Mouse (Mus musculus) c-Kit-positive CD71-positive TER-119-negative erythroid progenitor cells, embryonic 14.5 days (primary cell): ENCODE results near the gene Atf5.
A peak's percentile ranks its signal among the peaks of the same experiment; 100 is the strongest.

Experiments
- DNase-seq: peaks from one replicate; pipeline ENCODE4 v3.0.0-alpha.2; 2013; ENCODE audit warnings: low read depth

Gene Atf5

DNA sequence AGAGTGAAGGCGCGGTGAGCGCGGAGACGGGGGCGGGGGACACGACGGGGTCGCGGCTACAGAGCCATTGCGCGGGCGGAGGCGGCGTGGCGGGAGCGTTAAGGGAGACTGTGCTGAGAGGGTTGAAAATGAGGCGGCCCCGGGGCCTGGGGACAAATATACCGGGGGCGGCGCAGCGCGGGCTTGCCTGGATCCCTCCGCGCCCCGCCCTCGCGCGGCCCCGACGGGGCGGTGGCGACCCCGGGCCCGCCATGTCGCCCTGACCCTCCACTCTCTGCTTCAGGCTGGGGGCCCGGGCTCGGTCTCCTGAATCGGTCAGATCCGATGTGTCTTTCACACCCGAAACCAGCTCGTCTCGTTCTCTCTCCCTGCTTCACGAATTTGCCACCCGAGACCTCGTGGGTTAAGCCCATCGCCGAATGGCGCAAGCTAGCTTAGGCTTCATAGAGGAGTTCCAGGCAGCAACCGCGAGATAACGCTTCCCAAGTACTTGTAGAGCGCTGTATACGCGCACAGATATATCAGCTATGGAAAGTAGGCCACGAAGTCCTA lies at the start of gene Atf5:
TSS of gene Atf5 (minus strand) at position 189 of the 552 bp plus-strand sequence.
- DNase-seq, result peak; percentile 56

- no peak for DNase-seq
Measured at GRCm38 (mm10) chr7:44864595-44865542, 48.4 kb upstream of the Atf5 start.

DNA sequence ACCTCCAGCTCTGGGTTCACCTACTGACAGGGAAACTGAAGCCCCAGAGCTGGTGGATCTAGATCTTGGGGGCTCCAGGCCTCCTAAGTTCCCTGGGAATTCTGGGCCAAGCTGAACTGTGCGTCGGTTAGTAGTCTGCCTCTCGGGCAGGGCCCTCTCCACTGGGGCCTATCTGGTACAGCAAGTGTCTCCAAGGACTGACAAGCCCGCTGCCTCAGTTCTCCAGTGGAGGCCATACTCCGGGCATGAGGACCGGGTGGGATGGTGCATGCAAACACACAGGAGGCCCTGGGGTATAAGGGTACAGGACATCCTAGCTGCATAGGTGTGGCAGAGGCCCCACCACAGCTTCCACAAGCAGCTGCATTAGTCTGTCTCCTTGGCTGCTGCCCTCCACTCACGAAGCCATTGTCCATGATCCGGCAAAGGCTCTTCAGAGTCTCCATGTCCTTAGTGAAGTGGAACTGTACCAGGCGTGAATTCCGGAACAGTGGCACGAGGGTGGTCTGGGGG lies 47.6 kb upstream of the Atf5 start:
- DNase-seq, result no peak

DNA sequence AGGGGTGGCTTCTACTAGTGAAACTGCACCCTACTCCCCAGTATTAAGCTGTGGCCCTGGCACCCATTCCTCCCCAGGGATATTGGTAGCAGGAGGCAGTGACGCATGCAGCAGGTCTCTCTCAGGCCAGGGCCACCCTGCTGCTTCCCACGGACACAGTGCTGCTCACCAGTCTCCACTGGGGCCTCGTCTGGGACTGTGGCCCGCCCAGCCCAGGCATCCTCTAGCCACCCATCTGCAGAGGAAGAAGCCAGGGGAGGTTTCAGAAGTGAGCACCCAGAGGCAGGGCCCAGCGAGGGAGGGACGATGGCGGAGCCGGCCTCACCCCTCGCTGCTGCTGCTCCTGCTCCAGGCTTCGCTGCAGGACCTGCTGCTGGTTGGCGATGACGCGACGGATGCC lies 46.8 kb upstream of the Atf5 start:
- no peak for DNase-seq

GRCm38 (mm10) chr7:44862434-44862833 lies 46.0 kb upstream of the Atf5 start:
- DNase-seq, result no peak

DNA sequence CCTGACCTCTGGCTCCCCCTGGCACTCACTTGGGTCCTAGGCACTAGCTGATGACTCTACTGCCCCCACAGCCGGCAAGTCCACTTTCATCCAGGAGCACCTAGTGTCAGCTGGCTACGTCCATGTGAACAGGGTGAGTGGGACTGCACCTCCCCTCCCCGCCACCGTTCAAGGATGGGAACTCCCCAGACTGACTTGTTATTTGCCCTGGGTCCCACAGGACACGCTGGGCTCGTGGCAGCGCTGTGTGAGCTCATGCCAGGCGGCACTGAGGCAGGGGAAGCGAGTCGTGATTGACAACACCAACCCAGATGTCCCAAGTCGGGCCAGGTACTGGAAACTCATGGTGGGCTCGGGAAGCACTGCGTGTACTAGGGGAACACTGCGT lies 45.0 kb upstream of the Atf5 start:
- DNase-seq, result no peak

GRCm38 (mm10) chr7:44860576-44861428 lies 44.3 kb upstream of the Atf5 start:
- no peak for DNase-seq

GRCm38 (mm10) chr7:44859896-44860295 lies 43.4 kb upstream of the Atf5 start:
- DNase-seq, result no peak

GRCm38 (mm10) chr7:44857905-44858304 lies 41.4 kb upstream of the Atf5 start:
- DNase-seq, result peak; percentile 74

- DNase-seq, result peak; percentile 81
Measured at GRCm38 (mm10) chr7:44857042-44857552, 40.6 kb upstream of the Atf5 start, which contains the start of gene Pnkp. Gene Pnkp, plus strand, starts transcription at chr7:44857139.

GRCm38 (mm10) chr7:44856265-44856916 lies 39.9 kb upstream of the Atf5 start:
- DNase-seq, result no peak

DNA sequence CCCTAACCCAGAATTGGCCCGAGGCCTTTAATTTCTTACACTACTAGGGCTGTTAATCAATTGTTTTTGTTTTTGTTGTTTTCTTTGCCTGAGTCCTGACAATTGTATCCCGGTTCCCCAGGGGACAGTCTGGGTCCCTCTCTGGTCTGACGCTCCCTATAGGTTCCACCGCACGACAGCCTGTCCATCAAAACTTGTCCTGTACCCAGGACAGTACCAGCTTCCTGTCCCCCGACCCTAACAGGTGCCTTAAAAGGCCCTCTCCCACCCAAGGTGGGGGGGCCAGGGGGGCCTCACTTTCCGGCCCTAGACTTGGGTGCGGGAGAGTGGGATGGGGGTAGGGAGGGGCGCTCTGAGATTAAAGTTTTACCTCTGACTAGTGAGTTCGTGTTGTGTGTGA lies 38.6 kb upstream of the Atf5 start:
- DNase-seq, result no peak

GRCm38 (mm10) chr7:44854356-44855031 lies 38.0 kb upstream of the Atf5 start:
- peak; percentile 76 for DNase-seq

- no peak for DNase-seq
Measured at GRCm38 (mm10) chr7:44853596-44854355, 37.3 kb upstream of the Atf5 start.

GRCm38 (mm10) chr7:44853065-44853464 lies 36.6 kb upstream of the Atf5 start:
- DNase-seq, result no peak

DNA sequence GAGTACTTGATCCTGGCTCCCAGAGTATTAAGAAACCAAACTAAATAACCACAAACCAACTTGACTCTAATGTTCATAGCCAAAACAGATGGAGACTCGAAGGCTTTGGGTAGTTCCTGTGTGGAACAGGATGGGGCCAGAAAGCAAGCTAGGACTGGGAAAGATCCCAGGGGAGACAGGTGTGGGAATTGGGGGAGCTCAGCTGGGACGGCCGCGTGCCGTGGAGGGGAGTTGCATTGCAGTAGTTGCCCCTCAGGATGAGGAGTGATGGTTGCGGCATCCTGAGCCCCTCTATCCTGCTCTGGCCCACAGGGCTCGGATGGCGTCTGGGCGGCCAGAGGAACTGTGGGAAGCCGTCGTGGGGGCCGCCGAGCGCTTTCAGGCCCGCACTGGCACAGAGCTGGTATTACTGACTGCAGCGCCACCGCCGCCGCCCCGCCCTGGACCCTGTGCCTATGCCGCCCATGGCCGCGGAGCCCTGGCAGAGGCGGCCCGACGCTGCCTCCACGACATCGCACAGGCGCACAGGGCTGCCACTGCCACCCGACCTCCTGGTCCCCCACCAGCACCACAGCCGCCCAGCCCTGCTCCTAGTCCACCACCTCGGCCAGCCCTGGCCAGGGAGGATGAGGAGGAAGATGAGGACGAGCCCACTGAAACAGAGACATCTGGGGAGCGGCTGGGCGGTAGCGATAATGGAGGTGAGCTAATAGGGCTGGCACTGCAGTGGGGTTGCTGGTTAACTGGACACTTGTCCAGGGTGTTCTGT lies 36.0 kb upstream of the Atf5 start:
- no peak for DNase-seq

DNA sequence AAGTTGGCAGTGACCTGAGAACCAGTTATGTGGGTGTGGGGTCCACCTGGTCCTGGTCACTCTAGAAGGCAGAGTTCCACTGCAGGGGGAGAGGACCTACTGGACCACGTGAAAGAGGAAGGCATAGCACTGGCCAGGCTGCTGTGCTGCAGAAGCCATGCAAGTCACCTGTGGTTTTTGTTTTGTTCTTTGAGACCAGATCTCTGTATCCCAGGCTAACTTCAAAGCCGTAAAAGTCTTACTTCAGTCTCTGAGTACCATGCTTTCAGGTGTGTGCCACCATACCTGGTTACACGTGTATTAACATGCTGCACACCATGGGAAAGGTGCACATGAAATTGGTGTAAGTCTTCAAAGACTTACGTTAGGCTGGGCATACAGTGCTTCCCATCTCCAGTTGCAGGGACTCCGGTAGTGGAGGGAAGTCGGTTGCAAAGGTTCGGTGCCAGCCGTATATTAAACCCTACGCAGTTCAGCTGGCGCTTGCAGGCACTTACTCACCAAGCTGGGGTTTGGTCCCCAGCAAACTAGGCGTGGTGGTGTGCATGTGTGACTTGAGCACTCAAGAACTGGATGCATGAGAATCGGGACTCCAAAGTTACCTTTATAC lies 35.3 kb upstream of the Atf5 start:
- no peak for DNase-seq

DNA sequence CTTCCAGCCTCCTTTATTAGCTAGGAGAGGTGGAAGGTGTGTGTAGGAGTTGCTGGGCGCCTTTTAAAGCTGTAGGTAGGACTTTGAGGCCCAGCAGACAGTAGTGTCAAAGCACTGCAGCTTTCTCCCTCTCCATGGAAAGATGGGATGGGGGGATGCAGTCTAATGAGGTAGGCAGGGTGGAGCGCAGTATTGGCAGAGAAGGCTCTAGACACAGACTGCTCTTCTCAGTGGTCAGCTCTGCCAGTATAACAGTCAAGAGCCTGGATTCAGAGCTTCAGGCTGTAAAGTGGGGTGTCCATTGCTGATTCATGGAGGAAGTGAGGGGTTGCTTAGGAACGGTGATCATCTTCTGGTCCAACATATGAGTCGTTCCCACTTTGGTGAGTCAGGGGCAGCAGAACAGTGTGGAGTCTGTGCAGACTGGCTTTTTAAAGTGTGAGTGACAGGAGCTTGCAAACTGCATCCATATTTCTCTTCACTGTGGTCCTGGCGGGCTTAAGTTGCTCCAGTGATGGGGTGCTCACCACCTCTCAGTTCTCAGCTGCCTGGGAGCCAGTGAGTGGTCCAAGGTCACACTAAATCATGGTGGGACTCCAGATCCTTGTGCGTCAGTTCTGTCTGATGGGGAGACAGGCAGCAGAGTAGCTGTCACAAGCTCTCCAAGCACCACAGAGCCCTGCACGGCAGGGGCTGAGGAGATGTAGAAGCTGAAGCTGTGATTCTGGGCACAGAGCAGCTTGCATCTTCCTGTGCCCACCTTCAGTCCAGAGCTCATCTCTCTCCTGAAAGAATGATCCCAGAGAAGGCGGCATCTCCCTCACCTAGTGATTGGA lies 34.5 kb upstream of the Atf5 start:
- no peak for DNase-seq
